Mouse (Mus musculus) CD4-positive, CD25-positive, alpha-beta regulatory T cell, adult 2 months (primary cell): ENCODE measurements around the gene Krtap29-1.

ENCODE experiments used
- DNase-seq: peaks from one replicate; pipeline ENCODE4 v3.0.0-alpha.2; 2012; ENCODE audit warnings: low read depth, low spot score

The Krtap29-1 gene

GRCm38 (mm10) chr11:99978953-99979352 lies at the start of gene Krtap29-1:
Krtap29-1 (minus strand) TSS chr11:99979053.
- DNase-seq, result no peak

- no peak for DNase-seq
These were observed 42.6 kb upstream of the Krtap29-1 start for GRCm38 (mm10) chr11:100021438-100021837.

GRCm38 (mm10) chr11:100019466-100019865 lies 40.6 kb upstream of the Krtap29-1 start:
- no peak for DNase-seq

GRCm38 (mm10) chr11:100016112-100016511 lies 37.3 kb upstream of the Krtap29-1 start, which contains the start of gene Krt33a:
Krt33a (minus strand) TSS chr11:100016212.
- no peak for DNase-seq

- no peak for DNase-seq
These were observed 34.9 kb upstream of the Krtap29-1 start for GRCm38 (mm10) chr11:100013691-100014171.

GRCm38 (mm10) chr11:100010682-100011081 lies 31.8 kb upstream of the Krtap29-1 start:
- no peak for DNase-seq

- DNase-seq, result no peak
These were observed 29.5 kb upstream of the Krtap29-1 start for GRCm38 (mm10) chr11:100008336-100008735.

- peak; percentile 18 for DNase-seq
These were observed 27.8 kb upstream of the Krtap29-1 start for GRCm38 (mm10) chr11:100006624-100007023.

- no peak for DNase-seq
These were observed 27.1 kb upstream of the Krtap29-1 start for GRCm38 (mm10) chr11:100005905-100006304.

GRCm38 (mm10) chr11:100004846-100005245 lies 26.0 kb upstream of the Krtap29-1 start:
- peak; percentile 50 for DNase-seq

GRCm38 (mm10) chr11:99999091-99999490 lies 20.2 kb upstream of the Krtap29-1 start:
- no peak for DNase-seq

- DNase-seq, result no peak
These were observed 15.5 kb upstream of the Krtap29-1 start for GRCm38 (mm10) chr11:99994384-99994661.

GRCm38 (mm10) chr11:99993620-99994383 lies 14.9 kb upstream of the Krtap29-1 start, which contains the start of gene Krtap17-1:
Krtap17-1 (minus strand) TSS chr11:99993994.
- DNase-seq, result no peak

GRCm38 (mm10) chr11:99990571-99990970 lies 11.7 kb upstream of the Krtap29-1 start:
- no peak for DNase-seq

GRCm38 (mm10) chr11:99989881-99990405 lies 11.1 kb upstream of the Krtap29-1 start:
- DNase-seq, result no peak

GRCm38 (mm10) chr11:99988530-99988929 lies 9.7 kb upstream of the Krtap29-1 start:
- no peak for DNase-seq

GRCm38 (mm10) chr11:99986180-99986647 lies 7.4 kb upstream of the Krtap29-1 start, which contains the start of gene Krtap16-1:
Krtap16-1 (minus strand) TSS chr11:99986597.
- no peak for DNase-seq

- no peak for DNase-seq
These were observed 6.6 kb upstream of the Krtap29-1 start for GRCm38 (mm10) chr11:99985291-99986092.

GRCm38 (mm10) chr11:99983442-99983841 lies 4.6 kb upstream of the Krtap29-1 start:
- no peak for DNase-seq

- DNase-seq, result no peak
These were observed 3.9 kb upstream of the Krtap29-1 start for GRCm38 (mm10) chr11:99982731-99983130.

- DNase-seq, result no peak
These were observed 12.9 kb downstream of the Krtap29-1 start for GRCm38 (mm10) chr11:99965961-99966360.

GRCm38 (mm10) chr11:99964213-99964612 lies 14.6 kb downstream of the Krtap29-1 start:
- DNase-seq, result no peak
